Mouse (Mus musculus): ENCODE data around the gene Tfpt.

DNA sequence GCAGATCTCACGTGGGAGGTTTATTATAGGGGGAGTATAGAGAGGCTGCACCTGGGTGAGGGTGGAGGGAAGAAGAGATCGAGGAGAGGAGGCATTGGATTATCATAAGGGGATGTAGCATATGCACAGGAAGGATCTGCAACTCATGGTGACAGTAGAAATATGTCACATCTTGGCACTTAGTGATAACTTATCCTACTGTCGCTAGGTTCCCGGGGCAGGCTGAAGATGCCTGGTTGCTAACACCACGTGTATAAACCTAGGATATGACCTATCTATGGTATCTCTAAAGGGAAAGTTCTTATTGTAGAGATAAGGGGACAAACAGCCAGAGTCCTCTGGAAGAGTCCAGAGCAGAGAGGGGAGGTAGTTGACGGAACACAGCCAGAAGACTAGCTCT lies 44.0 kb downstream of the Tfpt start:
- TF ChIP-seq CTCF (IDR thresholded peaks at IDR 0.05; ENCODE audit: low read depth) (no peak), EP300 (IDR thresholded peaks at IDR 0.05; ENCODE audit: low read depth) (no peak)

Measured in liver, postnatal 0 days (tissue).